Mouse (Mus musculus) stomach, postnatal 0 days (tissue): ENCODE results near the gene Palld.

Experiments used
- CTCF ChIP-seq: IDR thresholded peaks from 2 replicates; pipeline ENCODE4 v1.5.1; 2016; ENCODE audit warnings: antibody characterized with exemption, low read depth, mild to moderate bottlenecking, moderate library complexity
- EP300 ChIP-seq: optimal IDR thresholded peaks from 2 replicates; pipeline ENCODE3; 2016; ENCODE audit warnings: antibody characterized with exemption

GRCm38 (mm10) chr8:61555343-61555742 is 347.1 kb downstream of the Palld start:
- TF ChIP-seq CTCF (no peak), EP300 (no peak)
